Mouse (Mus musculus): ENCODE data around the gene Cabp2. TPM values are rescaled to one million over a fixed set of nuclear protein-coding genes. Genes with fewer than 3 reads are reported as not detected.

The Cabp2 gene
- polyA plus RNA-seq, 1 experiment from 2014 or later: not detected

GRCm38 (mm10) chr19:4103294-4103693, 21.9 kb downstream of the Cabp2 start:
- H3K4me1 ChIP-seq: peaks cover 33% of the 10 kb centered on the region
- H3K4me2 ChIP-seq (replicated peaks): no peak overlapping the region
- H3K36me3 ChIP-seq: no peaks in the 10 kb centered on the region
- no peaks in the 10 kb centered on the region for H3K9me3 ChIP-seq (replicated peaks)
- H3K4me3 ChIP-seq (replicated peaks): no peak overlapping the region
- no peak overlapping the region for H3K9ac ChIP-seq
- no peak for ATAC-seq (ENCODE audit: insufficient number of reproducible peaks, low FRiP score, low TSS enrichment, low read depth)
- 94% methylated on average over 18 of the region's 18 CpGs for WGBS
- H3K27me3 ChIP-seq: peaks cover 26% of the 10 kb centered on the region
- H3K27ac ChIP-seq (replicated peaks): no peak overlapping the region

- Histone ChIP-seq H3K4me2 (replicated peaks) (no peak overlapping the region), H3K4me1 (peaks cover 28% of the 10 kb centered on the region), H3K27ac (replicated peaks) (no peak overlapping the region), H3K36me3 (no peaks in the 10 kb centered on the region), H3K27me3 (peaks cover 26% of the 10 kb centered on the region), H3K9ac (no peak overlapping the region), H3K9me3 (replicated peaks) (no peaks in the 10 kb centered on the region), H3K4me3 (replicated peaks) (no peak overlapping the region)
- no peak for ATAC-seq (ENCODE audit: insufficient number of reproducible peaks, low FRiP score, low TSS enrichment, low read depth)
- WGBS: 73% methylated on average over 3 of the region's 3 CpGs
These were observed 22.4 kb downstream of the Cabp2 start for GRCm38 (mm10) chr19:4103792-4104191.

GRCm38 (mm10) chr19:4104675-4105194, 23.4 kb downstream of the Cabp2 start:
- Histone ChIP-seq H3K27me3 (peaks cover 26% of the 10 kb centered on the region), H3K36me3 (no peaks in the 10 kb centered on the region), H3K4me1 (peaks cover 19% of the 10 kb centered on the region), H3K4me3 (replicated peaks) (no peak overlapping the region), H3K9me3 (replicated peaks) (no peaks in the 10 kb centered on the region), H3K4me2 (replicated peaks) (no peak overlapping the region), H3K9ac (no peak overlapping the region), H3K27ac (replicated peaks) (no peak overlapping the region)
- no peak for ATAC-seq (ENCODE audit: insufficient number of reproducible peaks, low FRiP score, low TSS enrichment, low read depth)
- 86% methylated on average over 16 of the region's 16 CpGs for WGBS

- H3K36me3 ChIP-seq: peaks cover 3% of the 10 kb centered on the region; the same call in 1 of the 2 replicates
- WGBS: 89% methylated on average over 14 of the region's 14 CpGs
- H3K27ac ChIP-seq (replicated peaks): no peak overlapping the region
- no peak overlapping the region for H3K4me3 ChIP-seq (replicated peaks)
- ATAC-seq (ENCODE audit: insufficient number of reproducible peaks, low FRiP score, low TSS enrichment, low read depth): no peak
- no peaks in the 10 kb centered on the region for H3K9me3 ChIP-seq (replicated peaks)
- no peak overlapping the region for H3K9ac ChIP-seq
- no peaks in the 10 kb centered on the region for H3K4me1 ChIP-seq
- peaks cover 10% of the 10 kb centered on the region for H3K27me3 ChIP-seq
- H3K4me2 ChIP-seq (replicated peaks): no peak overlapping the region
These were observed 25.3 kb downstream of the Cabp2 start for GRCm38 (mm10) chr19:4106654-4107053.

GRCm38 (mm10) chr19:4108535-4108934, 27.2 kb downstream of the Cabp2 start:
- Histone ChIP-seq H3K9me3 (replicated peaks) (no peaks in the 10 kb centered on the region), H3K4me1 (0 out of 2 replicates have a peak, but pooled peaks cover 3% of the 10 kb centered on the region), H3K4me2 (replicated peaks) (no peak overlapping the region), H3K27me3 (no peaks in the 10 kb centered on the region), H3K9ac (no peak overlapping the region), H3K36me3 (peaks cover 21% of the 10 kb centered on the region), H3K27ac (replicated peaks) (no peak overlapping the region), H3K4me3 (replicated peaks) (no peak overlapping the region)
- no peak for ATAC-seq (ENCODE audit: insufficient number of reproducible peaks, low FRiP score, low TSS enrichment, low read depth)
- 82% methylated on average over 9 of the region's 9 CpGs for WGBS

GRCm38 (mm10) chr19:4112063-4112960, 30.9 kb downstream of the Cabp2 start:
- H3K9me3 ChIP-seq (replicated peaks): no peaks in the 10 kb centered on the region
- no peak overlapping the region for H3K9ac ChIP-seq
- H3K27me3 ChIP-seq: no peaks in the 10 kb centered on the region
- 94% methylated on average over 26 of the region's 26 CpGs for WGBS
- H3K4me3 ChIP-seq (replicated peaks): no peak overlapping the region
- no peak for ATAC-seq (ENCODE audit: insufficient number of reproducible peaks, low FRiP score, low TSS enrichment, low read depth)
- 0 out of 2 replicates have a peak, but pooled peaks cover 9% of the 10 kb centered on the region for H3K4me1 ChIP-seq
- no peak overlapping the region for H3K4me2 ChIP-seq (replicated peaks)
- peaks cover 56% of the 10 kb centered on the region for H3K36me3 ChIP-seq
- H3K27ac ChIP-seq (replicated peaks): no peak overlapping the region

- H3K9ac ChIP-seq: no peak overlapping the region
- no peak overlapping the region for H3K4me3 ChIP-seq (replicated peaks)
- no peaks in the 10 kb centered on the region for H3K9me3 ChIP-seq (replicated peaks)
- H3K4me2 ChIP-seq (replicated peaks): no peak overlapping the region
- H3K36me3 ChIP-seq: peaks cover 63% of the 10 kb centered on the region
- WGBS: 70% methylated on average over 13 of the region's 13 CpGs
- no peak overlapping the region for H3K27ac ChIP-seq (replicated peaks)
- ATAC-seq (ENCODE audit: insufficient number of reproducible peaks, low FRiP score, low TSS enrichment, low read depth): no peak
- H3K4me1 ChIP-seq: 0 out of 2 replicates have a peak, but pooled peaks cover 9% of the 10 kb centered on the region
- no peaks in the 10 kb centered on the region for H3K27me3 ChIP-seq
These were observed 31.9 kb downstream of the Cabp2 start for GRCm38 (mm10) chr19:4113186-4113805.

GRCm38 (mm10) chr19:4113806-4114230, 32.4 kb downstream of the Cabp2 start:
- Histone ChIP-seq H3K4me1 (0 out of 2 replicates have a peak, but pooled peaks cover 9% of the 10 kb centered on the region), H3K4me2 (replicated peaks) (no peak overlapping the region), H3K27ac (replicated peaks) (no peak overlapping the region), H3K4me3 (replicated peaks) (no peak overlapping the region), H3K27me3 (no peaks in the 10 kb centered on the region), H3K9me3 (replicated peaks) (no peaks in the 10 kb centered on the region), H3K36me3 (peaks cover 63% of the 10 kb centered on the region), H3K9ac (no peak overlapping the region)
- ATAC-seq (ENCODE audit: insufficient number of reproducible peaks, low FRiP score, low TSS enrichment, low read depth): no peak
- WGBS: 68% methylated on average over 5 of the region's 5 CpGs

GRCm38 (mm10) chr19:4114551-4114950, 33.2 kb downstream of the Cabp2 start:
- H3K27me3 ChIP-seq: no peaks in the 10 kb centered on the region
- peaks cover 63% of the 10 kb centered on the region for H3K36me3 ChIP-seq
- no peak overlapping the region for H3K4me3 ChIP-seq (replicated peaks)
- WGBS: 87% methylated on average over 10 of the region's 10 CpGs
- 0 out of 2 replicates have a peak, but pooled peaks cover 11% of the 10 kb centered on the region for H3K4me1 ChIP-seq
- no peak for ATAC-seq (ENCODE audit: insufficient number of reproducible peaks, low FRiP score, low TSS enrichment, low read depth)
- H3K9ac ChIP-seq: no peak overlapping the region
- H3K9me3 ChIP-seq (replicated peaks): no peaks in the 10 kb centered on the region
- no peak overlapping the region for H3K27ac ChIP-seq (replicated peaks)
- no peak overlapping the region for H3K4me2 ChIP-seq (replicated peaks)

GRCm38 (mm10) chr19:4115144-4115543, 33.8 kb downstream of the Cabp2 start:
- peaks cover 15% of the 10 kb centered on the region; the same call in 1 of the 2 replicates for H3K4me1 ChIP-seq
- no peaks in the 10 kb centered on the region for H3K27me3 ChIP-seq
- WGBS: 98% methylated on average over 10 of the region's 10 CpGs
- no peak overlapping the region for H3K27ac ChIP-seq (replicated peaks)
- H3K9ac ChIP-seq: no peak overlapping the region
- ATAC-seq (ENCODE audit: insufficient number of reproducible peaks, low FRiP score, low TSS enrichment, low read depth): no peak
- no peak overlapping the region for H3K4me2 ChIP-seq (replicated peaks)
- no peak overlapping the region for H3K4me3 ChIP-seq (replicated peaks)
- H3K36me3 ChIP-seq: peaks cover 63% of the 10 kb centered on the region
- H3K9me3 ChIP-seq (replicated peaks): no peaks in the 10 kb centered on the region

GRCm38 (mm10) chr19:4115816-4116215, 34.4 kb downstream of the Cabp2 start:
- no peak for ATAC-seq (ENCODE audit: insufficient number of reproducible peaks, low FRiP score, low TSS enrichment, low read depth)
- 85% methylated on average over 11 of the region's 11 CpGs for WGBS
- no peak overlapping the region for H3K4me2 ChIP-seq (replicated peaks)
- H3K9me3 ChIP-seq (replicated peaks): no peaks in the 10 kb centered on the region
- peaks cover 22% of the 10 kb centered on the region for H3K4me1 ChIP-seq
- no peaks in the 10 kb centered on the region for H3K27me3 ChIP-seq
- H3K36me3 ChIP-seq: peaks cover 63% of the 10 kb centered on the region
- H3K27ac ChIP-seq (replicated peaks): no peak overlapping the region
- no peak overlapping the region for H3K4me3 ChIP-seq (replicated peaks)
- H3K9ac ChIP-seq: no peak overlapping the region
